Mouse (Mus musculus): ENCODE measurements around the gene Glb1.

Gene Glb1

DNA sequence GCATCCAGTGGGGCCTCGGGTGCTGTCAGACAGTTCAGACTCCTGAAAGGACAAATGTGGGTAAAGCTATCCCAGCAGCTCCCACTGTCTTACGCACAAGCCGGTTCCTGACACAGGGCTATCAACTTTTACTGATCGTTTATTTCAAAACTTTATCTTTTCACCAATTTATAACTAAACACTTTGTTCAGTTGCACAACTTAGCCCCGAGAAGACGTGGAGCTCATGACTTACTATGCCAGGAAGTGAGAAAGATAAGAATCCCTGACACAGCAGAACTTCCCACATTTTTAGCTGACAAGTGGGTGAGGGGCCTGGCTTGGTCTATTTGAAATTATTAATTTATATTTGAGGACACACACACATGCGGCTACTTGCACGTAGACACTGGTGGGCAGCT is 6.2 kb upstream of the Glb1 start:
- no peak for DNase-seq (ENCODE audit: low spot score)

- no peak for DNase-seq (ENCODE audit: low spot score)
Observed at GRCm38 (mm10) chr9:114395258-114395657, 5.6 kb upstream of the Glb1 start.

- no peak for DNase-seq (ENCODE audit: low spot score)
Observed at GRCm38 (mm10) chr9:114399680-114400079, 1.2 kb upstream of the Glb1 start.

- no peak for DNase-seq (ENCODE audit: low spot score)
Observed at GRCm38 (mm10) chr9:114400588-114400948, 308 bp upstream of the Glb1 start.

DNA sequence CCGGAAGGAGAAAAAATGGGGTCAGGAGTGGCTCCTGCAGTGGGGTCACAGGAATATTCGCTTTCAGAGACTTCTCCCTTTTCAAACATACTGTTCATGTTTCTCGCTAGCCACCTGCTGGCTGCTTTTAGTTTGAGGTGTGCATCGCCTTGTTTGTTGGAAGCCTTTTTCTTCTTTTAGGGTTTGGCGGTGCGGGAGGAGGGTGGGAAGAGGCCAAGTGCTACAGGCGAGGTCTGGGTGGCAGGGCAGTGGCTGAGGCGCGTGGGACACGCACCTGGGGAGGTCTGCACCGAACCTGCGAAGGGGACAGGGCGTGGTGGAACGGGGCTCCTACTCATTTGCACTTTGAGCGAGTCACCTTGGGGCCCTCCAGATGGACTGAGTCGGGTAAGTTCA is 807 bp downstream of the Glb1 start:
- DNase-seq (ENCODE audit: low spot score), result peak; percentile 31

DNA sequence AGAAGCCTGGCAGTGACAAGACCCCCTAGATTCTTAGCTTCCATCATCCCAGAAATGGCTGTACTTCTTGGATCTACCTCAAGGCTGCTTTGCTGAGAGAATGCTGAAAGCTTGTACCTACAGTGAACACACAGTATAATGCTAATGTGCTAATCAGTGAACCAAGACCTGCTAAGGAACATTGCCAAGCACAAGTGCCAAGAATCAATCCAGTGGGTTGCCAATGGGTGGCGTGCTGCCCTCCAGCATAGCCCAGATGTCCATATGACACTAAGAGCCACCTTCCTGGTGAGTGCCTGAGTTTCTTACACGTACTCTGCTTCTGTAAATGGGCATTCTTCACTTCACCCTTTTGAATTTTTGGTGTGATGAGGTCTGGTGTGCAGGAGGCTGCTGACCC is 6.8 kb downstream of the Glb1 start:
- no peak for DNase-seq (ENCODE audit: low spot score)

- DNase-seq (ENCODE audit: low spot score), result no peak
Observed at GRCm38 (mm10) chr9:114410313-114410862, 9.5 kb downstream of the Glb1 start.

DNA sequence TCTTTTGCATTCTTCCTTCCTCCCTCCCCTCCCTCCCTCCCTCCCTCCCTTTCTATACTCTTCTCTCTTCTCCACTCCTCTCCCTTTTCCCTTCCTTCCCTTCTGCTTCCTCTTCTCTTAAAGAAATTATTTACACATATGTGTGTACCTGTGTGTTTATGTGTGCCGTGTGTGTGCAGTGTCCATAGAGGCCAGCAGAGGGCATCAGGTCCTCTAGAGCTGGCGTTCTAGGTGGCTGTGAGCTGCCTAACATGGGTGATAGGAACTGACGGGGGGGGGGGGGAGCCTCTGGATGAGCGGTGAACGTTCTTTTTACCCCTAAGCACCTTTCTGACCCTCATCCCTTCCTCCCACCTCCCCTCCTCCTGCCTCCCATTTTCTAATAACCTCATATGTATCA is 10.4 kb downstream of the Glb1 start:
- DNase-seq (ENCODE audit: low spot score), result no peak

- DNase-seq (ENCODE audit: low spot score), result no peak
Observed at GRCm38 (mm10) chr9:114412406-114412805, 11.5 kb downstream of the Glb1 start.

- peak; percentile 74 for DNase-seq (ENCODE audit: low spot score)
Observed at GRCm38 (mm10) chr9:114413866-114414265, 13.0 kb downstream of the Glb1 start.

DNA sequence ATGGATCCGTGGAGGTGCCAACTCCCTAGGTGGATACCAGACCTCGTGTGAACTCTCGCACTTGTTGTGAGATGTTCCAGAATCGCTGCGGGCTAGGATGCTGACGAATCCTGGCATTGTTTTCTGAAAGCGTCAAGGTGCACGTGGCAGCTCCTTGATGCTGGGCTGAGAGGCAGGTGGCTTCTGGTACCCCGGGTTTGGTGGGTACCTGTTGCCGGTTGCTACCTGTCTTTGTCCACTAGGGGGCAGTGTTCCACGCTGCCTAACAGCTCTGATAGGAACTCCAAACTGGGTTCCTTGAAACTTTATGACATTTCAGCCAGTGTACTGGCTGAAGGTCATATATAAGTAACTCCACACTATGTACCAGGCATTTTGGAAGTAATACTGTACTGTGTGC is 14.8 kb downstream of the Glb1 start:
- DNase-seq (ENCODE audit: low spot score), result peak; percentile 58

DNA sequence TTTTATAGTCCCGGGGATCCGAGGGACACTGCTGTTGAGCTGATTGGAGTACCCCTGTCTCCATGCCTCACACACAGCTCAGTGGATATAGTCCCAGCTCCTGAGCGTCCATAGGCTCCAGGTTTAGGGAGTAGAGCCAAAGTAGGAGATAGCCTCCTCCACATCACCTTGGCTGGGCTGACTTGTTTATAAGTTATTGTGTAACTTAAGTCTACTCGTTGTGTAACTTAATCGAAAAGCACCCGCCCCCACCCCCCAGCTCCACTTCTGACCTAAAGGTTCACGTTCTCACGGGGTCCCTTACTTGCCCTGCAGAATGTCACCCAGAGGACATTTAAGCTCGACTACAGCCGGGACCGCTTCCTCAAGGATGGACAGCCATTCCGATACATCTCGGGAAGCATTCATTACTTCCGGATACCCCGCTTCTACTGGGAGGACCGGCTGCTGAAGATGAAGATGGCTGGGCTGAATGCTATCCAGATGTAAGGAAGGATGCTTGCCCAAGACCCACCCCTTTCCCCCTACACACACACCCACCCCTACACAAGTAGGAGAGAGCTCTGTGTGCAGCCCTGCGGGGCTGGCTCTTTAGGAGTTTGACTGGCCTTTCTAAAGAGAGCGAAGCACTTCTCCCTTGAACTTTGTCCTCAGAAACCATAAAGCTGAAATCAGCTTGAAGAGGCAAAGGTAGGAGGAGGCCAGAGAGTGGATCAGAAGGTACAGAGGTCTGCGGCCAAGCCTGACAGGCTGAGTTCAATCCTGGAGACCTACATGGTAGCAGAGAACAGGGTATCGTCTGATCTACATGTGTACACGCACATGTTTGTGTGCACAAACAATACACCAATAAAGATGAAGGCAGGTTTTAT is 16.0 kb downstream of the Glb1 start:
- DNase-seq (ENCODE audit: low spot score), result no peak

- peak; percentile 65 for DNase-seq (ENCODE audit: low spot score)
Observed at GRCm38 (mm10) chr9:114418187-114418586, 17.3 kb downstream of the Glb1 start.

DNA sequence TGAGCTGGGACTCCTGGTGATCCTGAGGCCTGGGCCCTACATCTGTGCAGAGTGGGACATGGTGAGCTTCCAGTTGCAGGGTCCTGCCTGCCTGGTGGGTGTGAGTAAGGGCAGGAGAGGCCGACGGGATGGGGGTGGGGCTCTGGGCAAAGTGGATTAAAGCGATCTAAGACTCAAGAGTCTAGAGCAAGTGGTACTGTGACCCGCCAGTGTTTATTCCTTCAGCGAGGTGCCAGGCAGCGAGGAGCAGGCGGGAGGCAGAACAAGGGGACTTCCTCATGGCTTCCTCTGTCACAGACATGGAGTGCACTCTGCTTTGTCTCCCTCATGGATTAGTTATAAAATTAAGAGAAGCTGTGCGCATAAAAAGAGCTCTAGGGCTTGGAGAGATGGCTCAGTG is 19.6 kb downstream of the Glb1 start:
- DNase-seq (ENCODE audit: low spot score), result no peak

DNA sequence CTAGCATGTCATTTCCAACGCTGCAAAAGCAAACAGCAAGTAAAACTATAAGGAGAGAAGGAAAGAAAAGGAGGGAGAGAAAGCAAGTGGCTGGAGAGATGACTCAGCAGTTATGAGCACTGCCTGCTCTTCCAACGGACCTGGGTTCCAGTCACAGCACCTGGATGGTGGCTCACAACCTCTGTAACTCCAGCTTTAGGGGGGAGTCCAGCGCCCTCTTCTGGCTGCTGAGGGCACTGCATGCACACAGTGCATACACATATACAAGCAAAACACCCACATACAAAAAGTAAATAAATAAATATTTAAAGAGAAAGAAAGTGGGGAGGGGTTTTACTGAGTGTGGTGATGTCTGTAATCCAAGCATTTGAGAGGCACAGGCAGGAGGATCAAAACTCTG is 20.2 kb downstream of the Glb1 start:
- no peak for DNase-seq (ENCODE audit: low spot score)

- no peak for DNase-seq (ENCODE audit: low spot score)
Observed at GRCm38 (mm10) chr9:114421797-114422196, 20.9 kb downstream of the Glb1 start.

GRCm38 (mm10) chr9:114425576-114425975 is 24.7 kb downstream of the Glb1 start:
- DNase-seq (ENCODE audit: low spot score), result no peak

DNA sequence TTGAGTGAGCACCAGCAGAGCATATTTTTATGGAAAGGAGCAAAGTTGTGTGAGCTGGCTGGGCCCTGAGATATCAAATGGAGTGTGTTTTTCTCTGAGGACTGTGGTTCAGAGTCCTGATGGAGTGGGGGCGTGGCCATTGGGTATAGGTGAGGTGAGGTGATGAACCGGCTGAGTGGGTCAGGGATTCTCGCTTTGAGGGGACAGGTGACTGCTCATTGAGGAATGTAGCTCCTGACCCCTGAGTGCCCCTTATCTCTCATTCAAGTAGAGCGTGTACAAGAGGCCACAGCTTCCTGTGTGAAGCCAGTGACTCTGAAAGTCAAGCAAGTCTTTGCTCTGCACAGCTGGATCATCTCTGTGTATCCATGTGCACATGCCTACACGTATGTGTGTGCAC is 25.3 kb downstream of the Glb1 start:
- DNase-seq (ENCODE audit: low spot score), result peak; percentile 29

GRCm38 (mm10) chr9:114427425-114427824 is 26.5 kb downstream of the Glb1 start:
- DNase-seq (ENCODE audit: low spot score), result no peak

- no peak for DNase-seq (ENCODE audit: low spot score)
Observed at GRCm38 (mm10) chr9:114428103-114428834, 27.4 kb downstream of the Glb1 start.

GRCm38 (mm10) chr9:114435668-114436067 is 34.8 kb downstream of the Glb1 start:
- DNase-seq (ENCODE audit: low spot score), result no peak

DNA sequence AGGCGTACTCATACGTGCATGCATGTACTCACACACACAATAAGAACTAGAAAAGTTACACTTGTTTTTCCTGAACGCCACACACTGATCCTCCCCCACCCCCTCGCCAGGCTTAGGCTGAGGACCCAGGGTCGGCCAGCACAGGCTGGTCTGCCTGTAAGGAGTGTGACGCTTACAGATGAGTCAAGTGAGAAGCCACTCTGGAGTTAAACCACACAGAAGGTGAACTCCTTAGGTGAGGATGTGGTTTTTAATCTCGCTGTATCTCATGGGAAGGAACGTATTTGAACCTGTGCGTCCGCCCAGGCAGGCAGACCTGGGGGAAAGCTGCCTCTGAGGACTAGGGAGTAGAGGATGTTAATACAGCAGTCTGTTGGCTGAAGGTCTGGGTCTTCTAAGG is 39.7 kb downstream of the Glb1 start:
- peak; percentile 38 for DNase-seq (ENCODE audit: low spot score)

DNA sequence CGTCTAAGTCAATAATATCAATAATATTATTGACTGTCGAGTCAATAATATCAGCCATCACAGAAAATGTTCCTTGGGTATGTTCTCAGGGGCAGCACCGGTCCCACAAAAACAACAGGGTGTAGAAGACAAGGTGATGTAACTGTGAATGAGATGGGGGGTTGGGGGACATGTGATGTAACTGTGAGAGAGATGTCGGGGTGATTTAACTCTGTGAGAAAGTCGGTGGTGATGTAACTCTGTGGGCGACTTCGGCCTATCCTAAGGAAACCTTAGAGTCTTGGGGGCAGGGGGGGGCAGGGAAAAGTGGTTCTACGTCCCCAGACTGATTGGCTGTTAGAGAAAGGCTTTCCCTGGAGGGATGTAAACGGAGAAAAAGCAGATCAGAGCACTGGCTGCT is 41.3 kb downstream of the Glb1 start:
- no peak for DNase-seq (ENCODE audit: low spot score)

Measured in urinary bladder, postnatal 14 days (tissue).